ENCODE assay signal across 17 mouse cellular contexts in the genomic region with DNA sequence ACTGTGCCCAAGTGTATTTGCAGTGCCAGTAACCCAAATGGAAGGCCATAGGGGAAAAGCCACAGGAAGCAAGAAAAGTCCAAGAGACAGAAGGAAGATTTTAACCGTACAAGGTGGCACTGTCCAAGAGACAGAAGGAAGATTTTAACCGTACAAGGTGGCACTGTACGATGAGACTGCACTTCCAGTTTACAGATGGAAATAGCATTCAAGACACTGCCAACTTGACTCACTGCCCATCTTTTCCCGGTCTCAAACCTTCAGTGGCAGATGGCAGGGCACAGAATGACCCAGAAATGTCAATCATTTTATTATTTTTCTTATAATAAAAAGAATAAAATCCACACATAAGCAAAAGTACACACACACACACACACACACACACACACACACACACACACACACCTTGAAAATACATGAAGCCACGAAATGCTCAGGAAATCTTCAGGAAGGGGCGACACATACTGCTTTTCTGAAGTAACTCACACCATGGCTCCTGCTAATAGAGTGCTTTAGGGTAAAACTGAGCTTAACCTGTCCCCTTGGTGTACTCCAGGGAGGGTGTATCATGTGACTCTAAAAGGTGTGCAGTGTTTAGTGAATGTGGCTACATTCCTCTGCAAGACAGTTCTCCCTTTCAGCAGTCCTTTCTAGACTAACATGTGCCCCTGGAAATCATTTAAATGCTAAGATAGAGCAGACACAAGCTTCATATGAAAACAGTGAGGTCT.
DNase-seq lines count a peak whose midpoint lies in the region; ATAC-seq lines count a peak whose summit lies in the region.
"Had no signal": no experiment of that assay in that cellular context is flagged by ENCODE, and none has a peak within 500 bp of the region (broad histone marks: within the 10 kb centered on the region; RNA-seq: fewer than 3 reads in every experiment).

No protein-coding gene starts in this region.

- H3K27ac ChIP-seq in forebrain, embryonic 15.5 days (replicated peaks) = no peak overlapping the region
- no peak overlapping the region for H3K27ac ChIP-seq in forebrain, embryonic 10.5 days
- H3K27ac ChIP-seq: embryonic facial prominence, embryonic 13.5 days; hindbrain, embryonic 15.5 days; neural tube, embryonic 12.5 days; stomach, postnatal 0 days had no signal

- H3K36me3 ChIP-seq in forebrain, embryonic 15.5 days = no peaks in the 10 kb centered on the region
- no peaks in the 10 kb centered on the region for H3K36me3 ChIP-seq in forebrain, embryonic 10.5 days (replicated peaks)
- H3K36me3 ChIP-seq: embryonic facial prominence, embryonic 13.5 days; hindbrain, embryonic 15.5 days; neural tube, embryonic 12.5 days had no signal

- H3K9ac ChIP-seq in forebrain, embryonic 15.5 days (replicated peaks) = no peak overlapping the region
- H3K9ac ChIP-seq: embryonic facial prominence, embryonic 13.5 days; hindbrain, embryonic 15.5 days; lung, embryonic 14.5 days; neural tube, embryonic 12.5 days had no signal

- no peaks in the 10 kb centered on the region for H3K4me1 ChIP-seq in forebrain, embryonic 15.5 days
- peaks cover 8% of the 10 kb centered on the region for H3K4me1 ChIP-seq in forebrain, embryonic 10.5 days
- H3K4me1 ChIP-seq: embryonic facial prominence, embryonic 13.5 days; hindbrain, embryonic 15.5 days; neural tube, embryonic 12.5 days had no signal

- H3K4me3 ChIP-seq in forebrain, embryonic 15.5 days = no peak overlapping the region
- no peak overlapping the region for H3K4me3 ChIP-seq in forebrain, embryonic 10.5 days
- H3K4me3 ChIP-seq: embryonic facial prominence, embryonic 13.5 days; hindbrain, embryonic 15.5 days; neural tube, embryonic 12.5 days had no signal

- 59% methylated on average over 6 of the region's 6 CpGs for WGBS in forebrain, embryonic 15.5 days
- WGBS in forebrain, embryonic 10.5 days = 94% methylated on average over 6 of the region's 6 CpGs

- peak; percentile 67; the same call in 1 of the 2 replicates for ATAC-seq in forebrain, embryonic 15.5 days (replicated peaks)
- ATAC-seq: midbrain, embryonic 16.5 days had no signal

- H3K9me3 ChIP-seq in forebrain, embryonic 15.5 days = no peaks in the 10 kb centered on the region
- no peaks in the 10 kb centered on the region for H3K9me3 ChIP-seq in forebrain, embryonic 10.5 days
- H3K9me3 ChIP-seq: embryonic facial prominence, embryonic 13.5 days; hindbrain, embryonic 15.5 days; neural tube, embryonic 12.5 days had no signal

- no peak for DNase-seq in forebrain, embryonic 10.5 days (ENCODE audit: extremely low spot score, low spot score)
- DNase-seq in layer of hippocampus, postnatal 10 days (ENCODE audit: low spot score in 2 of 2) = peak; percentile 7 to 15
- no peak for DNase-seq in layer of hippocampus, adult 9-10 months (ENCODE audit: low spot score)
- peak; percentile 98 for DNase-seq in cerebellum, adult 9-10 months
- DNase-seq in gastrocnemius, postnatal 25 days = peak; percentile 20
- no peak for DNase-seq in frontal cortex, postnatal 25 days (ENCODE audit: low spot score in 2 of 2)
- DNase-seq in layer of hippocampus, postnatal 25 days (ENCODE audit: extremely low spot score in 1 of 2, low spot score in 1 of 2) = no peak
- DNase-seq: adrenal gland, adult 8-10 months; B cell, adult 2 months; kidney, adult 8-10 months; lung, embryonic 14.5 days had no signal

- H3K4me2 ChIP-seq in forebrain, embryonic 15.5 days (replicated peaks) = no peak overlapping the region
- H3K4me2 ChIP-seq: embryonic facial prominence, embryonic 13.5 days; hindbrain, embryonic 15.5 days; lung, embryonic 14.5 days; neural tube, embryonic 12.5 days had no signal

- no peaks in the 10 kb centered on the region for H3K27me3 ChIP-seq in forebrain, embryonic 15.5 days
- H3K27me3 ChIP-seq in forebrain, embryonic 10.5 days (ENCODE audit: poor library complexity, severe bottlenecking) = no peaks in the 10 kb centered on the region
- H3K27me3 ChIP-seq: embryonic facial prominence, embryonic 13.5 days; hindbrain, embryonic 15.5 days; neural tube, embryonic 12.5 days had no signal

Comparison
In these comparisons a context has a peak if more than half of its experiments do, and no peak if none do; other contexts are left out.
1. DNase-seq: peak in layer of hippocampus, postnatal 10 days (2 of 2), cerebellum, adult 9-10 months (single experiment) and gastrocnemius, postnatal 25 days (single experiment); none in forebrain, embryonic 10.5 days (single experiment), layer of hippocampus, adult 9-10 months (single experiment), frontal cortex, postnatal 25 days (0 of 2) and layer of hippocampus, postnatal 25 days (0 of 2).